Mouse (Mus musculus) forebrain, embryonic 14.5 days (tissue): ENCODE measurements around the gene Pik3r2. TPM values are rescaled to one million over a fixed set of nuclear protein-coding genes. Genes with fewer than 3 reads are reported as not detected.

ENCODE experiments used
- ATAC-seq: fragments of 200-750 bp; cut with Nextera tagmentation; 2 replicates; pipeline ENCODE4 v1.8.0; 2017; ENCODE audit warnings: mild to moderate bottlenecking, moderate library complexity
- DNase-seq: peaks from one replicate; pipeline ENCODE4 v3.0.0-alpha.2; 2015; ENCODE audit warnings: low spot score
- H3K27ac ChIP-seq: fragments of 300-500 bp; sonication (generic); 2 replicates; pipeline ENCODE4 v1.5.1; 2014; ENCODE audit warnings: low read depth, mild to moderate bottlenecking, control low read depth, low read length, moderate library complexity
- H3K27me3 ChIP-seq: fragments of 300-500 bp; sonication (generic); replicated peaks from 2 replicates; pipeline ENCODE4 v1.6.1; 2014; ENCODE audit warnings: low read length, control low read depth, mixed read lengths; ENCODE audit not compliant: control insufficient read depth, insufficient read depth
- H3K36me3 ChIP-seq: fragments of 300-500 bp; sonication (generic); 2 replicates; pipeline ENCODE4 v1.6.1; 2014; ENCODE audit warnings: low read length, control low read depth; ENCODE audit not compliant: control insufficient read depth, insufficient read depth
- H3K4me1 ChIP-seq: fragments of 300-500 bp; sonication (generic); 2 replicates; pipeline ENCODE4 v1.6.1; 2014; ENCODE audit warnings: antibody characterized with exemption, low read length, control low read depth; ENCODE audit not compliant: control insufficient read depth, insufficient read depth
- H3K4me2 ChIP-seq: fragments of 300-500 bp; sonication (generic); 2 replicates; pipeline ENCODE4 v1.6.1; 2014; ENCODE audit warnings: mild to moderate bottlenecking, control low read depth, low read length
- H3K4me3 ChIP-seq: fragments of 300-500 bp; sonication (generic); 2 replicates; pipeline ENCODE4 v1.5.1; 2014; ENCODE audit warnings: low read depth, low read length, control low read depth
- H3K9ac ChIP-seq: fragments of 300-500 bp; sonication (generic); 2 replicates; pipeline ENCODE4 v1.6.1; 2014; ENCODE audit warnings: mild to moderate bottlenecking, low read length, control low read depth, moderate library complexity
- H3K9me3 ChIP-seq: fragments of 300-500 bp; sonication (generic); replicated peaks from 2 replicates; pipeline ENCODE4 v1.6.1; 2016; ENCODE audit warnings: low read length, control low read depth, mixed read lengths; ENCODE audit not compliant: control insufficient read depth
- WGBS: fragments of 180-500 bp; shearing (Covaris S2); extraction: QIAGEN DNeasy Blood & Tissue Kit; methylation state at CpG from one replicate; pipeline ENCODE4 v1.1.7; 2014; 5-methylcytosine and 5-hydroxymethylcytosine counted together
- polyA plus RNA-seq: library from polyadenylated mRNA; unstranded; fragments of >200 nt; fragmentation: Nextera tagmentation; extraction: Ambion mirVana; gene quantifications from 2 replicates; pipeline ENCODE4 v1.2.1, GENCODE M21; 2014

Pik3r2 gene
- polyA plus RNA-seq, 1 experiment from 2014 or later, result 57.9 TPM

DNA sequence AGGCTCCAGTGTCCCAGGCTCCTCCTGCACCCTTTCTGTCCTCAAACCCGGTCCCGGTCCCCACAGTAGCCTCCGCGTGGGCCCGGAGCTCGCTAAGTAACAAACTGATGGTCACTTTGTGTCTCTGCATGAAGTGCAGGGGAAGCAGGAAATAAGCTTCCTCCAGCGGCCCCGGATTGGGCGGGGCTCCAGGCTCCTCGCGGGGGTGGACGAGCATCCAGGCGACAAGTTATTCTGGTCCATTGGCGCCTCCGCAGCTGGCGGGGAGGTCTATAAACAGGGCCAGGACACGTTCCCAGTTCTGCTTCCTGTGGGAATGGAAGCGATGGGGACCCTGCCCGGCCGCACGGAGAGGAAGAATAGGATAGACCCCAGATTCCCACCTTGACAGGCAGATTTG is 23.4 kb downstream of the Pik3r2 start:
- Histone ChIP-seq H3K36me3 (peaks cover 22% of the 10 kb centered on the region), H3K4me2 (no peak overlapping the region)

DNA sequence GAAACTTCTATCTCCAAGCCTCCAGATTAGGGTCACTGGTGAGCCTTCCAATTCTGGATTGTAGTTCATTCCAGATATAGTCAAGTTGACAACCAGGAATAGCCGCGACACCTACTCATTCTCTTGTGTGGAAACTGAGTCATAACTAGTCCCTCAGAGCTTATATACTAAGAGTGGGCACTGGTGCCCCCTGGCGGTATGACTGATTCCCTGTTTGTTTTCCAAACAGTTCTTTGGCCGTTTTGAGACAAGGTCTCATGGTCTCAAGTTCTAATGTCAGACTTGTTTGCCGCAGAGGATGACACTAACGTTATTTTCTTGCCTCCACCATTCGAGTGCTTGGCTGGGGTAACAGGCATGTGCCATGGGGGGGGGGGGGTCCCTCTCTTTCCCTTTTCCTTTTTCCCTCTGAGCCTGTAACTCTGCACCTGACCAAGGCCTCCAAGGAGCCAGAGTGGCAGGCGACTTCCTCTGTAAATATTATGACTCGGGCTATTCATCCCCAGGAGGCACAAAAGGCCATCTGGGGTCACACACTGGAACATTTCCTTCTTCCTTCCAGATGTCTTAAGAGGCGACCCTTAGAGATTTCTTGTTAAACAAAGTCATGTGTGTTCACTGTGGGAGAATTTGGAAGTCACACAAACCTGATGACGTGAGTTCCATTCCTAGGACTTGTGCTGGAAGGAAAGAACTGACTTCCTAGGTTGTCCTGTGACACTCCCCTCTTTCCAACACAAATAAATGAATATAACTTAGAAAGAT is 24.3 kb downstream of the Pik3r2 start:
- no peak overlapping the region for H3K4me2 ChIP-seq
- peaks cover 12% of the 10 kb centered on the region; the same call in 1 of the 2 replicates for H3K4me1 ChIP-seq
- H3K4me3 ChIP-seq, result no peak overlapping the region
- H3K9ac ChIP-seq, result no peak overlapping the region
- DNase-seq, result peak; percentile 77
- H3K36me3 ChIP-seq, result peaks cover 13% of the 10 kb centered on the region
- H3K27me3 ChIP-seq, result peaks cover 1% of the 10 kb centered on the region; the same call in 1 of the 2 replicates
- no peak overlapping the region for H3K27ac ChIP-seq
- no peaks in the 10 kb centered on the region for H3K9me3 ChIP-seq
- 43% methylated on average over 11 of the region's 11 CpGs for WGBS
- ATAC-seq, result no peak

More for the DNA sequence above, 23.4 kb downstream of the Pik3r2 start:
- DNase-seq (no peak), ATAC-seq (no peak)
- H3K4me3 ChIP-seq, result no peak overlapping the region
- H3K27ac ChIP-seq, result no peak overlapping the region
- no peaks in the 10 kb centered on the region for H3K27me3 ChIP-seq
- H3K9ac ChIP-seq, result no peak overlapping the region
- peaks cover 14% of the 10 kb centered on the region; the same call in 1 of the 2 replicates for H3K4me1 ChIP-seq
- 36% methylated on average over 21 of the region's 21 CpGs for WGBS
- H3K9me3 ChIP-seq, result no peaks in the 10 kb centered on the region

- no peak overlapping the region for H3K4me2 ChIP-seq
- H3K27me3 ChIP-seq, result peaks cover 13% of the 10 kb centered on the region
- no peak overlapping the region for H3K4me3 ChIP-seq
- no peaks in the 10 kb centered on the region for H3K36me3 ChIP-seq
- ATAC-seq (no peak), DNase-seq (no peak)
- H3K9ac ChIP-seq, result no peak overlapping the region
- no peak overlapping the region for H3K27ac ChIP-seq
- no peaks in the 10 kb centered on the region for H3K9me3 ChIP-seq
- 88% methylated on average over 13 of the region's 13 CpGs for WGBS
- H3K4me1 ChIP-seq, result 0 out of 2 replicates have a peak, but pooled peaks cover 1% of the 10 kb centered on the region
Observed at GRCm38 (mm10) chr8:70750128-70750680, 26.3 kb downstream of the Pik3r2 start.

- H3K27me3 ChIP-seq, result peaks cover 23% of the 10 kb centered on the region
- H3K36me3 ChIP-seq, result no peaks in the 10 kb centered on the region
- no peak overlapping the region for H3K4me2 ChIP-seq
- H3K4me1 ChIP-seq, result no peaks in the 10 kb centered on the region
- no peak overlapping the region for H3K4me3 ChIP-seq
- no peak for ATAC-seq
- H3K27ac ChIP-seq, result no peak overlapping the region
- H3K9ac ChIP-seq, result no peak overlapping the region
- 81% methylated on average over 19 of the region's 19 CpGs for WGBS
- DNase-seq, result no peak
- H3K9me3 ChIP-seq, result no peaks in the 10 kb centered on the region
Observed at GRCm38 (mm10) chr8:70749097-70749674, 27.3 kb downstream of the Pik3r2 start.

DNA sequence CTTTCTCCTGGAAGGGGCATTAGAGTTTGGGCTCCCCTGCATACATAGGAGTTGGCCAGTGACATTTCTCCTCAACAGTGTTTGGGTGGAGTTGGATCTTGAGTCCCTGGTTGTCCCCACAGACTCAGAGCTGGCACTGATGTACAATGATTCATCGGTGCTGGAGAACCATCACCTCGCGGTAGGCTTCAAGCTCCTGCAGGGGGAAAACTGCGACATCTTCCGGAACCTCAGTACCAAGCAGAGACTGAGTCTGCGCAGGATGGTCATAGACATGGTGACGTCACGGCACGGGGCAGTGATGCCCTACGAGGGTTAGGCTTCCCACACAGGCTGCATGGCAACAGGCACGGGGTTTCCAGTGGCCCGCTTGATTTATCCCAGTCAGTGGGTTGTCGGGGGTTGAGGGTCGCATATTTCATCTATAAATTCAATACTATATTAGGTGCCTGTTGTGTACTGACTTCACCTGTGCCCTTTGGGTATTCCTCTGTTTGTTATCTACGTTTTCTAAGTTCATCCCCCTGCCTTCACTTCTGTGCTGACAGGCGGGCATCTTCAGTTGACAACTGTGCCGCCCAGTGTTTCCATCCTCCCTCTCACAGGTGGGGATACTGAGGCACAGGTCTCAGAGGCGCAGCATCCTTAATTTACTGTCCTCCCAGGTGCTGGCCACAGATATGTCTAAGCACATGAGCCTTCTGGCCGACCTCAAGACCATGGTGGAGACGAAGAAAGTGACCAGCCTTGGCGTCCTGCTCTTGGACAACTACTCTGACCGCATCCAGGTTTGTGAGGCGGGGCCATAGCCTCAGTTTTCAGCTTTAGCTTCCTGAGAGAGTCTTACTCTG is 28.0 kb downstream of the Pik3r2 start:
- DNase-seq (no peak), ATAC-seq (no peak)
- WGBS, result 89% methylated on average over 23 of the region's 23 CpGs
- Histone ChIP-seq H3K27ac (no peak overlapping the region), H3K9ac (no peak overlapping the region), H3K36me3 (no peaks in the 10 kb centered on the region), H3K4me2 (no peak overlapping the region), H3K4me3 (no peak overlapping the region), H3K4me1 (no peaks in the 10 kb centered on the region), H3K27me3 (peaks cover 30% of the 10 kb centered on the region), H3K9me3 (no peaks in the 10 kb centered on the region)

- 85% methylated on average over 18 of the region's 18 CpGs for WGBS
Observed at GRCm38 (mm10) chr8:70747211-70747890, 29.2 kb downstream of the Pik3r2 start.

DNA sequence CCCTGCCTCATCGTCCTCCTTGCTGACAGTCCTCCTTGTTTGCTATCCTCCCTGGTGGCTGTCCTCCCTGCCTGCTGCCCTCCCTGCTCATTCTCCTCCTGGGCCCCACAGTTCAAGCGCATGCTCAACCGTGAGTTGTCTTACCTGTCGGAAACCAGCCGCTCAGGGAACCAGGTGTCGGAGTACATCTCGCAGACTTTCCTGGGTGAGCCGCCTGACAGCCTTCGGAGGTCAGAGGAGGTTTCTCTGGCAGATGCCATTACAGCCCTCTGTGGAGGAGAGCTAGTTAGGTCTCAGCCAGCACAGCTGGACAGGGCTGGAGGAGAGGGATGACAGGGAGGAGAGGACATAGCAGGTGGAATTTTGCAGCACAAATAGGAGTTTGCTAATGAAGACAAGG is 29.8 kb downstream of the Pik3r2 start:
- H3K9me3 ChIP-seq, result no peaks in the 10 kb centered on the region
- H3K27ac ChIP-seq, result no peak overlapping the region
- H3K27me3 ChIP-seq, result peaks cover 48% of the 10 kb centered on the region
- no peak for ATAC-seq
- 78% methylated on average over 9 of the region's 9 CpGs for WGBS
- H3K4me1 ChIP-seq, result peaks cover 3% of the 10 kb centered on the region; the same call in 1 of the 2 replicates
- H3K4me2 ChIP-seq, result no peak overlapping the region
- H3K4me3 ChIP-seq, result no peak overlapping the region
- no peak for DNase-seq
- H3K36me3 ChIP-seq, result no peaks in the 10 kb centered on the region
- no peak overlapping the region for H3K9ac ChIP-seq

More at GRCm38 (mm10) chr8:70747211-70747890, 29.2 kb downstream of the Pik3r2 start:
- DNase-seq (no peak), ATAC-seq (no peak)
- Histone ChIP-seq H3K9ac (no peak overlapping the region), H3K4me1 (peaks cover 3% of the 10 kb centered on the region; the same call in 1 of the 2 replicates), H3K4me2 (no peak overlapping the region), H3K27ac (no peak overlapping the region), H3K27me3 (peaks cover 42% of the 10 kb centered on the region), H3K4me3 (no peak overlapping the region), H3K9me3 (no peaks in the 10 kb centered on the region), H3K36me3 (no peaks in the 10 kb centered on the region)

GRCm38 (mm10) chr8:70745691-70746220 is 30.8 kb downstream of the Pik3r2 start:
- no peak overlapping the region for H3K4me3 ChIP-seq
- ATAC-seq (no peak), DNase-seq (no peak)
- no peaks in the 10 kb centered on the region for H3K36me3 ChIP-seq
- H3K27me3 ChIP-seq, result peaks cover 49% of the 10 kb centered on the region
- WGBS, result 60% methylated on average over 19 of the region's 19 CpGs
- H3K4me2 ChIP-seq, result no peak overlapping the region
- H3K4me1 ChIP-seq, result peaks cover 3% of the 10 kb centered on the region; the same call in 1 of the 2 replicates
- H3K27ac ChIP-seq, result no peak overlapping the region
- H3K9ac ChIP-seq, result no peak overlapping the region
- H3K9me3 ChIP-seq, result no peaks in the 10 kb centered on the region
